Mouse (Mus musculus) hindlimb bud, embryonic 11.5 days (tissue): ENCODE data around the gene Armh1.
"Not testable (repeated sequence)": the region's sequence is repeated elsewhere in the genome, so short reads cannot be mapped to it uniquely, and the experiment has no call there.

Experiments used
- DNase-seq: peaks from one replicate; pipeline ENCODE4 v3.0.0-alpha.2; 2012; ENCODE audit warnings: low read depth, low spot score; ENCODE audit errors: extremely low spot score

Armh1 gene

GRCm38 (mm10) chr4:117270278-117270677 is 18.4 kb upstream of the Armh1 start:
- no peak for DNase-seq

GRCm38 (mm10) chr4:117267831-117268437 is 16.0 kb upstream of the Armh1 start:
- DNase-seq: no peak

- DNase-seq: peak; percentile 86
Observed at GRCm38 (mm10) chr4:117267284-117267683, 15.4 kb upstream of the Armh1 start.

- no peak for DNase-seq
Observed at GRCm38 (mm10) chr4:117262987-117263386, 11.1 kb upstream of the Armh1 start.

- DNase-seq: no peak
Observed at GRCm38 (mm10) chr4:117262101-117262913, 10.4 kb upstream of the Armh1 start.

GRCm38 (mm10) chr4:117261222-117261621 is 9.3 kb upstream of the Armh1 start:
- DNase-seq: no peak

- not testable (repeated sequence) for DNase-seq
Observed at GRCm38 (mm10) chr4:117259909-117260308, 8.0 kb upstream of the Armh1 start.

GRCm38 (mm10) chr4:117254672-117255071 is 2.7 kb upstream of the Armh1 start:
- no peak for DNase-seq

- DNase-seq: no peak
Observed at GRCm38 (mm10) chr4:117254017-117254627, 2.2 kb upstream of the Armh1 start.

GRCm38 (mm10) chr4:117253218-117254016 is 1.5 kb upstream of the Armh1 start:
- no peak for DNase-seq

GRCm38 (mm10) chr4:117252755-117253154 is 830 bp upstream of the Armh1 start:
- no peak for DNase-seq

GRCm38 (mm10) chr4:117252351-117252750 is 426 bp upstream of the Armh1 start:
- DNase-seq: no peak

- DNase-seq: no peak
Observed at GRCm38 (mm10) chr4:117250982-117251381, 943 bp downstream of the Armh1 start.

GRCm38 (mm10) chr4:117240867-117241266 is 11.1 kb downstream of the Armh1 start:
- no peak for DNase-seq

- DNase-seq: no peak
Observed at GRCm38 (mm10) chr4:117239153-117239552, 12.8 kb downstream of the Armh1 start.

- no peak for DNase-seq
Observed at GRCm38 (mm10) chr4:117235822-117236221, 16.1 kb downstream of the Armh1 start.

GRCm38 (mm10) chr4:117234166-117234741 is 17.7 kb downstream of the Armh1 start:
- DNase-seq: no peak

GRCm38 (mm10) chr4:117231208-117231607 is 20.7 kb downstream of the Armh1 start:
- no peak for DNase-seq

GRCm38 (mm10) chr4:117230331-117230730 is 21.6 kb downstream of the Armh1 start:
- no peak for DNase-seq

- DNase-seq: no peak
Observed at GRCm38 (mm10) chr4:117229590-117229989, 22.3 kb downstream of the Armh1 start.

- no peak for DNase-seq
Observed at GRCm38 (mm10) chr4:117225250-117225649, 26.7 kb downstream of the Armh1 start.
